Mouse (Mus musculus): Measurements from ENCODE around the gene Etfbkmt. TPM values are rescaled to one million over a fixed set of nuclear protein-coding genes. Genes with fewer than 3 reads are reported as not detected.
"Not testable (repeated sequence)": the region's sequence is repeated elsewhere in the genome, so short reads cannot be mapped to it uniquely, and the experiment has no call there.

The Etfbkmt gene
- polyA plus RNA-seq, 1 experiment from 2014 or later, result 2.9 TPM

DNA sequence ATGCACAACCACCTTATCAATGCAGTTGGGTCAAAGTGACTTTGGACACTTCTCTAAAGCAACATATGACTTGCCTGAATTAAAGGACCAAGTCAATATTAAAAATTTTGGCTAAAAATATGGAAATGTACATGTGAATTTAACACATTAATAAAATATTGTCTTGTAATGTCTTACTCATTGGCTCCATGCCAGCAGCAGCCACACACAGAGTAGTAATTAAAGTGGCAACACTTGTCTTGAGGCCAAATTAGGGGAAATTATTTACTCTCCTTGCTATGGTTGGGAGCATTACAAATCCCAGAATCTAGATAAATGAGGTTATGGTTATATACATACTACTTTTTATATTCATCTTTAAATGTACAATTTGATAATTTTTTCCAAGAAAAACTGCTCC lies 22.7 kb upstream of the Etfbkmt start:
- Histone ChIP-seq H3K4me3 (ENCODE audit: inconsistent target) (no peak overlapping the region), H3K36me3 (ENCODE audit: inconsistent target) (no peaks in the 10 kb centered on the region), H3K27ac (no peak overlapping the region), H3K79me2 (ENCODE audit: inconsistent target) (no peaks in the 10 kb centered on the region)

DNA sequence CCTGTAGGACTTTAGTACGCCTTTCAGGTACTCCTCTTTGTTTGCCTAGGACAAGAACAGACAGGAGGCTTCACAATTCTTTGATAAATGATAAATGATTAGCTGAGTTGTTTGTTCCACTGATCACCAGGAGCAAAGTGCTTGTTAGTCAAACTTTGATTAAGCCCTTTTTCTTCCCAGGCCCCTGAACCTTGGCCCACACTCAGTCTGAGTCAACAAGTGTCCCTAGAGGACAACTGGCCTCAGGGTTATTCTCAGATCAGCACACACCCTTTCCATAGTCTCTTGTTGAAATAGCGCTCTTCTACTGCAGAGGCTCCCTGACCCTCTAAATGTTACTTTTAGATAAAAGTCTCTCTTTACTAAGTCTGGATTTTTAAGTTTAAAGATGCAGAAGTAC lies 20.7 kb upstream of the Etfbkmt start:
- Histone ChIP-seq H3K27ac (no peak overlapping the region), H3K4me3 (ENCODE audit: inconsistent target) (no peak overlapping the region)
- 100% methylated on average over 2 of the region's 2 CpGs for WGBS (ENCODE audit: missing documents)

DNA sequence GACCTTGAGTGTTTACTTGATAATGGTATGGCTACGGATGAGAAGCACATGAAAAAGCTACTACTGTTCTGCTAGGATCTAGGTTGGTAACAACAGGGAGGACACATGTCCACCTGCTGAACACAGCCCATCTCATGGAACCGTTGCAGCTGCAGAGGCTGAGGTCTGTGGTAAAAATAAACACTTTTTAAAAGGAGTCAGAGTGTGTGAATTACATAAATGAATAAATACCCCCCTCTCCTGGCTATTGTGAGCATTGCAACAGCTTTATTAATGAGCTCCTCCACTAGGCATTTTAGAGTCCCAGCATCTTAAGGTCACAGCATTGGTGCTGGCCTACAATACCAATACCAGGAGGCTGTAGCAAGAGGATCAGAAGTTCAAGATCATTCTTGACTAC lies 19.8 kb upstream of the Etfbkmt start:
- WGBS (ENCODE audit: missing documents), result 45% methylated on average over 2 of the region's 2 CpGs
- H3K79me2 ChIP-seq (ENCODE audit: inconsistent target), result no peaks in the 10 kb centered on the region
- H3K36me3 ChIP-seq (ENCODE audit: inconsistent target), result no peaks in the 10 kb centered on the region
- H3K27ac ChIP-seq, result no peak overlapping the region
- no peak overlapping the region for H3K4me3 ChIP-seq (ENCODE audit: inconsistent target)

More for the DNA sequence above, 20.7 kb upstream of the Etfbkmt start:
- no peaks in the 10 kb centered on the region for H3K79me2 ChIP-seq (ENCODE audit: inconsistent target)
- no peaks in the 10 kb centered on the region for H3K36me3 ChIP-seq (ENCODE audit: inconsistent target)

DNA sequence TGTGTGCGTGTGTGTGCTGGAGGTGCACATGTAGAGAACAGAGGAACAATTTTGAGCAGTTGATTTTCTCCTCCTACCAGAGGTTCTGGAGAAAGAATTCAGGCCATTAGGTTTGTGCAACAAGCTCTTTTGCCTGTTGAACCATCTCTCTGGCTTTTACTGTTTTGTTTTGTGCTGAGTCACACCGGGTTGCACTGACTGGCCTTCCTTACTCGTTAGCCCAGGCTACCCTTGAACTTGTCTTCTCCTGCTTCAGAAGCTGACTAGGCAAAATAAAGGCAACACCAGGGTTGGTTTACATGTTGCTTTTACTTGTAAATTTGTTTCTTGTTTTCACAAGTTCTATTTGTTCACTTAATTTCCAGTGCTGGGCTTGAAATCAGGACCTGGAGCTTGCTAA lies 16.6 kb upstream of the Etfbkmt start:
- no peaks in the 10 kb centered on the region for H3K79me2 ChIP-seq (ENCODE audit: inconsistent target)
- H3K4me3 ChIP-seq (ENCODE audit: inconsistent target), result no peak overlapping the region
- no peaks in the 10 kb centered on the region for H3K36me3 ChIP-seq (ENCODE audit: inconsistent target)
- WGBS (ENCODE audit: missing documents), result 77% methylated on average over 3 of the region's 3 CpGs
- no peak overlapping the region for H3K27ac ChIP-seq

DNA sequence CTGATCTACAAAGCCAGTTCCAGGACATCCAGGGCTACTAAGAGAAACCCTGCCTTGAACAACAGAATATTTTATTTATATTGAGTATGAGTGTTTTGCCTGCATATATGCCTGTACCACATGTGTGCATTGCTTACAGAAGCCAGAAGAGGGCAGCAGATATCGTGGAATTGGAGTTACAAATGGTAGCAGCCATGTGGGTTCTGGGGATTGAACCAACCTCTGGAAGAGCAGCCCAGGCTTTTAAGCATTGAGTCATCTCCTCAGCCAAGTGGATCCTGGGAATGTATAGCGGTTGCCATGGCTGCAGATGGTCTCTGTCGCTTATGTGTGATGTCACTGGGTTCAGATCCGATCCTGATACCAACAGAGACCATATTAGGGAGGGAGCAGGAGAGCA lies 13.0 kb upstream of the Etfbkmt start:
- Histone ChIP-seq H3K27ac (no peak overlapping the region), H3K79me2 (ENCODE audit: inconsistent target) (no peaks in the 10 kb centered on the region), H3K4me3 (ENCODE audit: inconsistent target) (no peak overlapping the region), H3K36me3 (ENCODE audit: inconsistent target) (no peaks in the 10 kb centered on the region)
- WGBS (ENCODE audit: missing documents), result 84% methylated on average over 4 of the region's 4 CpGs

DNA sequence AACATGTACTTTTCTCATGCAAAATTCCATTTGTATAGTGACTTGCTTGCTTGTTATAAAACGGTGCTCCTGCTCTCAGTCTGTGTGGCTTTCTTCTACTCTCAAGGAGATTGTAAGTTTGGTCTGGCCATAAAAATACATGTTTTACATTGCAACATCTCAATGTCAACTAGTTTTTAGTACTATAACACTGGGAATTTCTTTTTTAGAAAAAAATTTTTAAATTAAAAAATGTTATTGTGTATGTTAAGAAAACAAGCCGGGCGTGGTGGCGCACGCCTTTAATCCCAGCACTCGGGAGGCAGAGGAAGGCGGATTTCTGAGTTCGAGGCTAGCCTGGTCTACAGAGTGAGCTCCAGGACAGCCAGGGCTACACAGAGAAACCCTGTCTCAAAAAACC lies 9.8 kb upstream of the Etfbkmt start, which contains the start of gene Gm10203:
Gene Gm10203, plus strand, starts transcription at position 301 of the 400 bp plus-strand sequence.
- not testable (repeated sequence) for H3K27ac ChIP-seq; H3K4me3 ChIP-seq (ENCODE audit: inconsistent target); H3K79me2 ChIP-seq (ENCODE audit: inconsistent target); H3K36me3 ChIP-seq (ENCODE audit: inconsistent target)
- WGBS (ENCODE audit: missing documents), result 92% methylated on average over 8 of the region's 8 CpGs

DNA sequence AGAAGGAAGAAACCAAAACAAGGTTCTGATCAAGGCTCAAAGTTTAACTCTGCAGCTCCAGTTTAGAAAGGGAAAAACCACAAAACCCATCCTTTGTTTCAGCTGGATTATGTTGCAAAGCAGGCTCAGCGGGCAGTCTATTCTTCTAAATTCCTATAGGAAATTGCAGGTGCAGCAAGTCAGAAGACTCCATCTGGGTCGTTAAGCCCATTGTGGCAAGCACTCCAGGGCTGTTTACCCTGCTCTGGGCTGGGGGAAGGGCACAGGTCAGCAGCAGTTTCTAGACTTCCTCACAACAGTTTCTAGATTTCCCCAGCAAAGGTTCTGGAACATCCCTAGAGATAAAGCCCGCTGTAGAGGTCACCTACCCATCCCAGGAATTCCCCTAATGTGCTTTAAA lies 8.5 kb upstream of the Etfbkmt start:
- no peak overlapping the region for H3K4me3 ChIP-seq (ENCODE audit: inconsistent target)
- H3K36me3 ChIP-seq (ENCODE audit: inconsistent target), result no peaks in the 10 kb centered on the region
- no peak overlapping the region for H3K27ac ChIP-seq
- 53% methylated on average over 3 of the region's 3 CpGs for WGBS (ENCODE audit: missing documents)
- no peaks in the 10 kb centered on the region for H3K79me2 ChIP-seq (ENCODE audit: inconsistent target)

DNA sequence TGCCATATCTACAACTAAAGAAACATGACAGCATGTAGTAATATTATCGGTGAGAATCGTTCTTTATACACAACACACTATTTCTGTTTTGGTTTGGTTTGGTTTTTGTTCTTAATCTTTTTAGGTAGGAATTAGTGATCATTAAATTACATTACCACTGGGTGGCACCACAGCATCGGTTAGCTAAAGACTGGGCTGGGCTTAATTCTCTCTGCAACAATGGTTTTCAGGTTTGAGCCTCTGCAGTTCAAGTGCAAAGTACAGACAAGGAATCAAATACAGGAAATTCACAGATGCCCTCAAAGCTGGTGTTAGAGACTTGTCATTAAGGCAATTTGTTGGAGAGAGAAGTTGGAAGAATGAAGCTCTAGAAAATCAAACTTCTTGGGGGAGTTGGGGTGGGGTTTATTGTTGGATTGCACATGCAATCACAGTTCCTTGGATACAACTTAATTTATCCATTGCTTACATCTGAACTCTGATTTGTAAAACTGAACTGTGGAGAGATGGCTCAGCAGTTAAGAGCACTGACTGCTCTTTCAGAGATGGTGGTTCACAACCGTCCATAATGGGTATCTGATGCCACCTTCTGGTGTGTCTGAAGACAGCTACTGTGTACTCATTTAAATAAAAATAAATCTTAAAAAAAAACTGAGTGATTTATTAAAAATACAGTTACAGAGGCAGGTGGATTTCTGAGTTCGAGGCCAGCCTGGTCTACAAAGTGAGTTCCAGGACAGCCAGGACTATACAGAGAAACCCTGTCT lies 7.2 kb upstream of the Etfbkmt start:
- H3K36me3 ChIP-seq (ENCODE audit: inconsistent target), result no peaks in the 10 kb centered on the region
- H3K4me3 ChIP-seq (ENCODE audit: inconsistent target), result no peak overlapping the region
- WGBS (ENCODE audit: missing documents), result 25% methylated on average over 5 of the region's 5 CpGs
- H3K27ac ChIP-seq, result no peak overlapping the region
- no peaks in the 10 kb centered on the region for H3K79me2 ChIP-seq (ENCODE audit: inconsistent target)

DNA sequence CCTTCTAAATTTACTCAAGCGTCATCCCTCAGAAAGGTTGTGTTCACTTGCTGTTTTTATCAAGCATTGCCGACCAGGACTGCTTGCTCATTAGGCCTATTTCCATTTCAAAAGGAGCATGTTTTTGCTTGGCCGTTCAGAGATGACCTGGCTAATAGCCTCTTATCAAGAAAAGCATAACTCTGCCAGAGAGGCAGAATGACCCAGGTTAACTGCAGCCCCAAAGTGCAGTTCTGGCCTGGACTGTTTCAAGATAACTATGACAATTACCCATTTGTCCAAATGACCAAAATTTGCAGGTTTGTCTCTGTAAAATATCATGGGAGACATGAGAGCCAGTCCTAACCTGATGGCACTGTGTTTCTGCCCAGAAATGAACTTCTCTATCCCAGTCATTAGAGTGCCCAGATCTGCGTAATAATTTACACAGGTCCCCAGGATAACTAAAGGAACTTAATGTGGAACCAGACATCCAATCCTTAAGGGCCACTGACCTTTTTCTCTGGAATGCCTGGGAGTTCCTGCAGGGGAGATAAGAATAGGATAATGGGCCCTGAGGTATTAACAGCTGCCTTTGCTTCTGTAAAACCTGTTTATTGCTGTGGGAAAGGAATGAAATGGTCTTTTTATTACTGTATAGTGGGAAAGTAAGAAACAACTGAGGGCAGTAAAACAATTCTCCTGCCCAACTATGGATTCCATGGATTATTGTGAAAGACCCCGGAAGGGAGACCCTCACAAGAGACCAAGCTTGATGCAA lies 5.1 kb upstream of the Etfbkmt start:
- 92% methylated on average over 5 of the region's 5 CpGs for WGBS (ENCODE audit: missing documents)
- H3K27ac ChIP-seq, result no peak overlapping the region

DNA sequence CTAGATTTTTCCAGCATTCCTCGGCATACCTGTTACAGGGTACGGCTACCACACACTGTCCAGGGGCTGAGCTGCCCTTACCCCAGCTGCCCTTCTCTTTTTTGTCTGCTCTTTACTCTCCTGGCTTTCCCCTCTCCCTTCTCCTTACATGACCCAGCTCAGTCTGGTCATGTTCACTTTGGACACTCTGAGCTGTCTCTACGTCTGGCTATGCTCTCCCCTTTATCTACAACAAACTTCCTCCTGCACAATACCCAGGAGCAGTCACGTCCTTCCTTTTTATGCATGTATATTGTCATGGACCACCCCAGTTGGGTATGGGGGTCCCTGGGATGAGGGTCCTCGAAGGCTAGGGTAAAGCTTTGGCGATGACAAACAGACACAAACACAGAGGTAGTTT lies 4.0 kb upstream of the Etfbkmt start:
- 80% methylated on average over 6 of the region's 6 CpGs for WGBS (ENCODE audit: missing documents)
- Histone ChIP-seq H3K4me3 (ENCODE audit: inconsistent target) (no peak overlapping the region), H3K27ac (no peak overlapping the region), H3K79me2 (ENCODE audit: inconsistent target) (no peaks in the 10 kb centered on the region), H3K36me3 (ENCODE audit: inconsistent target) (no peaks in the 10 kb centered on the region)

More for the DNA sequence above, 5.1 kb upstream of the Etfbkmt start:
- Histone ChIP-seq H3K36me3 (ENCODE audit: inconsistent target) (no peaks in the 10 kb centered on the region), H3K79me2 (ENCODE audit: inconsistent target) (no peaks in the 10 kb centered on the region), H3K4me3 (ENCODE audit: inconsistent target) (no peak overlapping the region)

DNA sequence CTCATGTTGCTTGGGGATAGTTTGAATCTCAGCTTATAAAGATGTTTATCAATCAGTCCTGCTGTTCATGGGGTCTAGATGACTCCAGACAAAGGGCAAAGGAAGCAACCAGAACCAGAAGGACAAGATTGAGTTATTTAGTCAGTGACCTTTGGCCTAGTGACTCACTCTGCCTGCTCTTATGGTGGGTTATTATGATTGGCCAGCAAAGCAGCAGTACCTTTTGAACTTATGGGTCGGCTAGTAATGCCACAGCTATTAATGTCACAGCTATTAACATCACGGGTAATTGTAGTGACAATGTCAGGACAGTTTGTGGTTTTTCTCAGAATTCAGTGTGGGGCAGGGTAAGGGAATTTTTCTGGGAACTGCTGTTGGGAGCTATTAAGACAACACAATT lies 1.7 kb upstream of the Etfbkmt start:
- WGBS (ENCODE audit: missing documents), result 90% methylated on average over 2 of the region's 2 CpGs
- H3K27ac ChIP-seq, result no peak overlapping the region
- no peaks in the 10 kb centered on the region for H3K79me2 ChIP-seq (ENCODE audit: inconsistent target)
- no peaks in the 10 kb centered on the region for H3K36me3 ChIP-seq (ENCODE audit: inconsistent target)
- H3K4me3 ChIP-seq (ENCODE audit: inconsistent target), result no peak overlapping the region

DNA sequence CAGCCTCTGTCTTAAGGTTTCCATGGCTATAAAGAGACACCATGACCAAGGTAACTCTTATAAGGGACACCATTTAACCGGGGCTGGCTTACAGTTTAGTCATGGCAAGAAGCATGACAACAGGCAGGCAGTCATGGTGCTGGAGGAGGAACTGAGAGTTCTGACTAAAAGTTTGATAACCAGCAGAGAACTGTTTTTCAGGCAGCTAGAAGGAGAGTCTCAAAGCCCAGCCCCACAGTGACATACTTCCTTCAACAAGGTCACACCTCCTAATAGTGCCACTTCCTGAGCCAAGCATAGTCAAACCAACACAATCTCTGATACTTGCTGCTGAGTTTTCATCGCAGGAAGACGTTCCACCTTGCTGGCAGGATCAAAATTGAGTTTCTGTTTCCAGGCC lies 638 bp upstream of the Etfbkmt start:
- H3K36me3 ChIP-seq (ENCODE audit: inconsistent target), result no peaks in the 10 kb centered on the region
- no peaks in the 10 kb centered on the region for H3K79me2 ChIP-seq (ENCODE audit: inconsistent target)
- H3K27ac ChIP-seq, result no peak overlapping the region
- no peak overlapping the region for H3K4me3 ChIP-seq (ENCODE audit: inconsistent target)
- 84% methylated on average over 3 of the region's 3 CpGs for WGBS (ENCODE audit: missing documents)

DNA sequence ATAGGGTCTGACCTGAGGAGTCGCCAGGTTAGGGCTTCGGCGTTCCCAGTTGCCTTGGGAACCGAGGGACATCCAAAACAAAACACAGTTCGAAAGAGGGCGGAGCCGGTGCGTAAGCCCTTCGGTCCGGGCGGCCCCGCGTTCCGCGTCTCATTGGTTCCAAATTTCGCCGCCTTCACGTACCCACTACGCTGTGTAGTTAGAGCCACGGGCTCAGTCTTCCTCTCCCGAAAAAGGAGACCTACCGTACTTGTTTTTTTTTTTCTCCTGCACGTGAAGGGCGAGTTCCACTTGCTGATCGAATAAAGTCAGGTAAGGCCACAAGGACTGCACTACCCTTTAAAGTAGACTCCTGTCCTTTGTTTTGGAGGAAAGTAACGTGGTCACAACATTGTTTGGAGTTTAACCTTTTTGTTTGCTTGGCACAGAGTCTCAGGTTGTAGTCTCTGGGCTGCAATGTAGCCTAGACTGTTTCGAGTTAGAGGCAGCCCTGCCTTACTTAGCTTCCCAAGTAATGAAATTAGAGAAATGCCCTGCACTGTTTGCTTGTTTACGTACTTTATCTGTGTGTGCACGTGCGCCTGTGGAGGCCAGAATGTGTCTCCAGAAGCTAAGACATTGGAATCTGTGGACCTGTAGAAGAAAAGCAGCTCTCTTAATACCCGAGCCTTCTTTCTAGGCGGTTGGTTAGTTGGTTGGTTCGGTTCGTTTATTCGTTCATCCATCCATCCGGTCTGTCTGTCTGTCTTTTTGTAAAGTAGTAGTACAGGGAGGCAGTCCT lies 1.9 kb downstream of the Etfbkmt start:
- H3K4me3 ChIP-seq (ENCODE audit: inconsistent target), result peak overlapping the region; percentile 61
- 3% methylated on average over 36 of the region's 36 CpGs for WGBS (ENCODE audit: missing documents)
- peak overlapping the region; percentile 51 for H3K27ac ChIP-seq
- no peaks in the 10 kb centered on the region for H3K36me3 ChIP-seq (ENCODE audit: inconsistent target)
- H3K79me2 ChIP-seq (ENCODE audit: inconsistent target), result no peaks in the 10 kb centered on the region

DNA sequence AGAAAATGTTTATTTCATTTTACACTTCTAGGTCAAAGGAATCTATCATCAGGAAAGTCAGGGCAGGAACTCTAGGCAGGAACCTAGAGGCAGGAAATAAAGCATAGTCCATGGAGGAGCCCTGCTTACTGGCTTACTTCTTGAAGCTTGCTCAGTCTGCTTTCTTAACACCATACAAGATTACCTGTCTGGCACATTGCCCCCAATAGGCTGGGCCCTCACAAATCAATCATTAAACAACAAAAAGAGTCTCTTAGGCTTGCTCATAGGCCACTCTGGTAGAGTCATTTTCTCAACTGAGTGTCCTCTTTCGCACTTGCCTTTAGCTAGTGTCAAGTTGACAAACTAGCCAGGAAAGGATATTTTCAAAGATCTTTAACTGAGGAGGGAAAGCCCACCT lies 5.5 kb downstream of the Etfbkmt start:
- no peaks in the 10 kb centered on the region for H3K79me2 ChIP-seq (ENCODE audit: inconsistent target)
- no peaks in the 10 kb centered on the region for H3K36me3 ChIP-seq (ENCODE audit: inconsistent target)
- 100% methylated on average over 1 of the region's 1 CpGs for WGBS (ENCODE audit: missing documents)
- H3K4me3 ChIP-seq (ENCODE audit: inconsistent target), result no peak overlapping the region
- H3K27ac ChIP-seq, result no peak overlapping the region

Data from macrophage (primary cell).